Mouse (Mus musculus): ENCODE results near the gene Foxk1.

Gene Foxk1

DNA sequence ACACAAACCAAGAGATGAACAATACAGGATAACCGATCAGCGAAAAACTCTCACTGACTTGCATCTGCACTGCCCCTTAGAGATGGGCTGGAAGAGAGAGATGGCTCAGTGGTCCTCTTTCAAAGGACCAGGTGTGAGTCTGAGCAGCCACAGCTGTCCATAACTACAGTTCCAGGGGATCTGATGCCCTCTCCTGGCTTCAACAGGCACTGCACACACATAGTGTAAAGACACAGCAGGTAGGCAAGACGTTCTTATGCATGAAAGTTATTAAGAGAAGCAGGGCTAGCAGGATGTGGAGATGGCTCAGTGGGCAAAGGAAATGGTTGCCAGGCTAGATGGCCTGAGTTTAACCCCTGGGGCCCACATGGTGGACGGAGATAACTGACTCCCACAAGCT is 13.6 kb upstream of the Foxk1 start:
- no peak for DNase-seq (ENCODE audit: low spot score)

DNA sequence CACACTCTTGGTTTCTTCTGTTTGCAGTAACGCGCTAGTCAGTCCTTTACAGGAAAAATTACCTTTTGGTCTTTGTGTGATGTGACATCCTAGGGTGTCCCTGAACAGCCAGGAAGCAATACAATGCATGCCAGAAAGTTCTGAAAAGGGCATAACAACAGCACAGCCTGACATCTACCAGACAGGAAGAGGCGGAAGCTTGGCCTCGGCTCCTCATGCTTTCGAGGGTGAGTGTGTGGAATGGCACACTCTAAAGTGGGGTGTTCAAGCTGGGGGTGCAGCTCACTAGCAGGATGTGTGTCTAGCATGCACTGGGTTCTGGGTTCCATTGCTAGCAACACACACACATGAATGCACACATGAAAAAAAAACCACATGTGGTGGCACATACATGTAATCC is 9.6 kb upstream of the Foxk1 start:
- DNase-seq (ENCODE audit: low spot score) = no peak

DNA sequence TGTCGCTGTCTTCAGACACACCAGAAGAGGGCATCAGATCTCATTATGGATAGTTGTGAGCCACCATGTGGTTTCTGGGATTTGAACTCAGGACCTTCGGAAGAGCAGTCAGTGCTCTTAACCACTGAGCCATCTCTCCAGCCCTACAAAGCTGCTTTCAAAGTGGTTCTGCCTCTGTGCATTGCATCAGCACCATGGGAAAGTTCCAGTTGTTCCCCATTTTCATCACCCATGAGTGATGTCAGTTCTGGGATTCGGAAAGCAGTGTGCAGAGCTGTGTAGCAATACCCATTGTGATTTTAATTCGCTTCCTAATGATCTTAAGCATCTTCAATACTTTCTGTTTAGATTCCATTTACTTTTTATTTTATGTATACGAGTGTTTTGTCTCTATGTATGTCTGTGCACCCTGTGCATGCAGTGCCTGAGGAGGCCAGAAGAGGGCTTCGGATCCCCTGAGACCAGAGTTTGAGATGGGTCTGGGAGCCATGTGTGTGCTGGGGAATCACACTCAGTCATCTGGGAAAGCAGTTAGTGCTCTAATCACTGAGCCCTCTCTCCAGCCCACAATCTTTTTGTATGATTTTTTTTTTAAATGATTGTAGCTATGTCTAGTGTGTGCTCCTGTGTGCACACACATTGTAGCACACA is 6.6 kb upstream of the Foxk1 start:
- DNase-seq (ENCODE audit: low spot score) = no peak

DNA sequence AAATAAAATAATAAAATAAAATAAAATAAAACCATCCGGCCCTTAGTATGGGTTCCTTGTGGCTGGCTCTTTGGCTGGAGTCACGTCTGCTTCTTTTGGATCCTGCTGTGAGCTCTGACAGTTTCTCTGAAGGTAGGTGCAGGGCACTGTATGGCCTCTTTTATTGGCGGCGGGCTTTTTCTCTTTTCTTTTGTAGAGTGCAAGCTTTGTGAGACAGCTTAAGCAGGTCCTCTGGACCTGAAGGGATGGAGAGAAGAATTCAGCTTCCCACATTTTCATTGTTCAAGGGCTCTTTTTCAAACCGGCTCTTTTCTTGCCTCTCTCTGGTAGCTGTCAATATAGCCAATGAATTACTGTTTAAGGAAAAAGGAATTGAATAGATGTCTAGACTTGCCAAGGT is 5.4 kb upstream of the Foxk1 start:
- no peak for DNase-seq (ENCODE audit: low spot score)

DNA sequence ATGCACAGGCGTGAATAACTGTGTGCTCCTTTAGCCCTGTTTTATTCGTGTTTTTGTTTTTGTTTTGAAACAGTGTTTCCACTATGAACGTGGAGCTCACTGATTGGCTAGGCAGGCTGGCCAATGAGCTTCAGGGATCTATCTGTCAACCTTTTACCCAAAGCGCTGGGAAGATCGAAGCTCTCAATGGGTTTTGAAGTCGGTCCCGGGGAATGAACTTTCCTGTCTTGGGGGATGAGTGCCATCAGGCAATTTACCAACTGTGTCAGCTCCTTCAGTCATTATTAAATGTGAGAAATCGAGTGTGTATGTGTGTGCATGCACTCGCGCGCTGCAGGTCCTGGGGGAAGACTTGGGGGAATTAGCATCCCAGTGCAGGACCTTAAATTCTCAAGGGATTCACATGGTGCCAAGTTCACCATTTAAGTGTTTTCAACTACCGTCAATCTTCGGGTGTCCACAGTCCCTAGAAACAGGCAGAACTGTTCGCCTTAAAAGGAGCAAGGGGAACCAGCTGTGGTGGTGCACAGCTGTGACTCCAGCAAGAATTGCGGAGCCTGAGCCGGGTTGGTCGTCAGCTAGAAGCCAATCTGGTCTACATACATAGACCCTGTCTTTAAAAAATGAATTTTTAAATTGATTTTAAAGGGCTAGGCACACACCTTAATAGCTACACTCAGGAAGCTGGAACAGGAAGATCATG is 965 bp upstream of the Foxk1 start:
- no peak for DNase-seq (ENCODE audit: low spot score)

DNA sequence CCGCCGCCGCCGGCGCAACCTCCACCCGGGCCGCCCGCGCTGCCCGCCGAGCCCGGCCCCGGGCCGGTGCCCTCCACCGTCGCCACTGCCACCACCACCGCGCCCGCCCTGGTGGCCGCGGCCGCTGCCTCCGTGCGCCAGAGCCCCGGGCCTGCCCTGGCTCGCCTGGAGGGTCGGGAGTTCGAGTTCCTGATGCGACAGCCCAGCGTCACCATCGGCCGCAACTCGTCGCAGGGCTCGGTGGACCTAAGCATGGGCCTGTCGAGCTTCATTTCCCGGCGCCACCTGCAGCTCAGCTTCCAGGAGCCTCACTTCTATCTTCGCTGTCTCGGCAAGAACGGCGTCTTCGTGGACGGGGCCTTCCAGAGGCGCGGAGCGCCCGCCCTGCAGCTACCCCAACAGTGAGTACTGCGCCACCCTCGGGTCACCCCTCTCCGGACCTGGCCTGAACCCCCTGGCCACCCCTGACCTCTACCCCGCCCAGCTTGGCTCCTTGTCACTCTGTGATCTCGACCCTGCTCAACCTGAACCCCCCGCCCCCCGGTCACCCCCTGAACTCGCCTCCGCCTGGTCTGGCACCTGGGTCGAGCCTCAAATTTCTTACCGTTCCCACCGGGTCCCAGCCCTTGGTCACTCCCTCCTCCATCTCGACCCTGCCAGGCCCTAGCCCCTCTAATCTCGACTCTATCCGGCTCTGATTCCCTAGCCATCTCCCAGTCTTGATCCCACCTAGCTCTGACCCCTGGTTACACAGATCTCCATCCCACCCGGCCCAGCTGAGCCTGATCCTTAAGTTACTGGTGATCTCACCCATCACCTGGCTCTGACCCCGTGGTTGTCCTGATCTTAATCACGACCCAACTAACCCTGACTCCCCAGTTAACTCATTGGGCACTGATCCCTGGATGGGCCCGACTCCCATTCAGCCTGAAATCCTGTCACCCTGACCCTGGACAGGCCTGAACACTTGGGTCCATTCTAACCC is 636 bp downstream of the Foxk1 start:
- no peak for DNase-seq (ENCODE audit: low spot score)

DNA sequence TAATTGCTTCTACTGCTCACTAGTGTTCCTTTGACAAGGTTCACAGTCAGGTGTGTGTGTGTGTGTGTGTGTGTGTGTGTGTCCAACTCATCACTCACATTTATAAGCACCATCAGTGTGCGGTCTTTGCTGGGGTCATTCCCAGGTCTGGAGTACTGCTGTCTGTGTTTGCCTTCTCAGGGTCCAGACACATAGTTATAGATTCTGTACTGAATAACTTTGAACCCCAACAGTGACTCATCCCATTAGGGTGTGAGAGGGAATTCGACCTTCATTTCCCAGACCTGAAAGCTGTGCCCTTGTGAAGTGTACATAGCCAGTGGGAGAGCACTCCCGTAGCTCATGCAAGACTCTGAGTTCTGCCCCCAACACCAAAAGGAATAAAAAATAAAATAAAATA is 2.4 kb downstream of the Foxk1 start:
- no peak for DNase-seq (ENCODE audit: low spot score)

DNA sequence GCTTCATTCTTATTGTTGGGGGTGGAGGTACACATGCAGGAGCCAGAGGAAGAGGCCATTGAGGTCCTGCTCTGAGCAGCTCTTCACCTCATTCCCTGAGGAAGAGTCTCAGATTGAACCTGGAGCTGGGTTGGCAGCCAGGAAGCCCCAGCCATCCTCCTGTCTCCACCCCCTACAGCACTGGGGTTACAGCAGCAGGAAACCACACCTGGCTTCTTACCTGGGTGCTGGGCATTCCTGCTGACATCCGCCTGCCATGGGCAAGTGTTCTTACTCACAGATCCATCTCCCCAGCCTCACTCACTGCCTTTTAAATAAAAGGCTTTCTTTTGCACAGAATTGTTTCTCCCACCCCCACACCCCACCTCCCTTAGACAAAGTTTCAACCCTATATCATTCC is 3.0 kb downstream of the Foxk1 start:
- DNase-seq (ENCODE audit: low spot score) = no peak

DNA sequence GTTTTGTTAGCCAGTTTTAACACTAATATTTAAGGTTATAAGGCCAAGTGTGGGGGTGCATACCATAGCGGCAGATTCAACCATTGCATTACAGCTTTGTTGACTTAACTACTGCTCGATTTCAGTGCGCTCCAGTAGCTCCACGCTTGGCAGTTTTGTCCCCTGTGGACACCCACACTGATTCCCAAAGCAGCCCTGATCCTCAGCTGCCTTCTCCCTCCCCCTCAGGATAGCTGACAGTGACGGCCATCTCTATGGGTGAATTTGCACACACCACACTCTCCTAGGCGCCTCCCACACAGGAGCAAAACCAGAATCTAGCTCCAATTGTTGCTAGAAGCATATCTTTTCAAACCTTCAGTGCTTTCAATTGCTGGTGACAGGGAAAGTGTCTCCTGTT is 4.1 kb downstream of the Foxk1 start:
- no peak for DNase-seq (ENCODE audit: low spot score)

DNA sequence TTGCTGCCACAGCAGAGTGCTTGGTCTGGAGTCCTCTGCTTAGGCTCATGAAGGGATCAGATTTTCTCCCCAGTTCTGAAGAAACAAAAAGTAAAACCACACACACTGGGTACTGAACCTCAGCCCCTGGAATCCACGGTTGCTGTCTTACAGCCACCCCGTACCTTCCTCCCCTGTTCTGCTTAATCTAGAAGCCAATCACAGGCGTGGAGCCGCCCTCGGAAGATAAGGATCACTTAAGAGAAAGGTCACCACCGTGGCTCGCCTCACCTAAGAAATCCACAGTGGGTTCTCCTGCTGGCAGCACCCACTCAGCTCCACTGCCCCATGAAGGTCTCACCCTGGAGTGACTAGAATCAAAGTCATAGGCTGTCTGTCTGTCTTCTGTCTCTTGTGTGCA is 5.1 kb downstream of the Foxk1 start:
- DNase-seq (ENCODE audit: low spot score) = no peak

DNA sequence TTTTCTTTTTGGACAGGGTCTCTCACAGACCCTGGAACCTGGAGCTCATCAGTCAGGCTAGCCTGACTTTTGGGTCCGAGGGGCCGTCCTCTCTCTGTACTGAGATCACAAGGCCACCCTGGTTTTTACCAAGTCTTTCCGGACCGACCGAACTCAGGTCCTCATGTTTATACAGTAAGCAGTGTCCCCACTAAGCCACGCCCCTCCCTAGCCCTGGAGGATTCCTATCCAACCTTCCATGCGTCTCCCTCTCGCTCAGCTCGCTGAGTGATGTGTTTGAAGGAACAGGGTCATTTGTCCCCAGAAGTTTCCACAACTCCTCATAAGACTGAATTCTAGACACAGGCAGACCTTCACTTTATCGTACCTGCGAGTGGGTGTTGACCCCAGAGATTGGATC is 5.6 kb downstream of the Foxk1 start:
- no peak for DNase-seq (ENCODE audit: low spot score)

DNA sequence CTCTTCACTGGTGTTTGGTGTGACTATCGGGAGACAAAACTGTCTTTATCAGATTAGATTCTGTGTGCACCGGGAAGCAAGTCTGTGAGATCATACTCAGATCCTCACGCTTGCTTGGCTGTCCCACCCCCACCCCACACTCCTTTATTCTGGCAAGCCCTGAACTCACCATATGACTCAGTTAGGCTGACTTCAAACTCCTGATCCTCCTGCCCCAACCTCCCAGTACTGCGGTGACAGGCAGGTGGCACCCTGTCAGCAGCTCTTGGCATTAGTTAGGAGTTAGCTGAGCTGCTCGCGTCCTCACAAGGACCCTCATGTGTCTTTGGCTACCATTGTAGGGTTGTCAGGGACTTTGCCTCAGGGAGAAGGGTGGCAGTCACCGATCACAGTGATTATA is 6.1 kb downstream of the Foxk1 start:
- no peak for DNase-seq (ENCODE audit: low spot score)

DNA sequence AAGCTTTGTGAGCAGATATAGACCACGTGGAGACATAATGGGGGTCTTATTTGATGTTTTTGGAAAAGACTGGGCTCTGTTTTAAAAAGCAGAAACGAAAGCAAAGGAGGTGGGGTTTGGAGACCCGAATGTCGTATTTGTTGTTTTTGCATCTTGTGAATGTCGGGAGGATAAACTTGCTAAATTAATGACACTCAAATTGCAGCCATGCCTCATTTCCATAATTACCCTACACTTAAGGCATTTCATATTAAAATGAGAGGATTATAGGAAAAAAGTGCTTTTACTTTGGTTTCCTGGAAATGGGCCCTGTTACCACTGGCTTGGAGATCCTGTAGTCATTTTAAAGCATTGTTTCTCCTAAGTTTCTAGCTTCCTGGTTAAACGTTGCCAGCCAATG is 7.9 kb downstream of the Foxk1 start:
- DNase-seq (ENCODE audit: low spot score) = no peak

DNA sequence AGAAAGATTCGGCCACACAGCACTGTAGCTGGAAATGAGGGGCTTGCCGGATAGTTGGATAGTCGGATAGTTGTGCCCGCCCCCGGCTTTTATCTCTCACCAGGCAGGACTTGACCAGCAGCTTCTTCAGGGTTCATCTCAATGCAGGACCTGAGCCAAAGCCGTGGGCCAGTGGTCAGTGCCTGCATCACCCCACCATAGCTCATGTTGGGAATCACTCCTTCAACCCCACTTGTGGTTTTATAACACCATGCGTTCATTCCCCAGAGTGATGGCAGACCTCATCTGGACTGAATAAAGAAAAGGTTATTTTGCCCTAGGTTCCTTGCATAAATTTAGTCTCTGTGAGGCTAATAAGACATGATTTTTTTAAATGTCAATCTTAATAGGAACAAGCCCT is 9.1 kb downstream of the Foxk1 start:
- no peak for DNase-seq (ENCODE audit: low spot score)

DNA sequence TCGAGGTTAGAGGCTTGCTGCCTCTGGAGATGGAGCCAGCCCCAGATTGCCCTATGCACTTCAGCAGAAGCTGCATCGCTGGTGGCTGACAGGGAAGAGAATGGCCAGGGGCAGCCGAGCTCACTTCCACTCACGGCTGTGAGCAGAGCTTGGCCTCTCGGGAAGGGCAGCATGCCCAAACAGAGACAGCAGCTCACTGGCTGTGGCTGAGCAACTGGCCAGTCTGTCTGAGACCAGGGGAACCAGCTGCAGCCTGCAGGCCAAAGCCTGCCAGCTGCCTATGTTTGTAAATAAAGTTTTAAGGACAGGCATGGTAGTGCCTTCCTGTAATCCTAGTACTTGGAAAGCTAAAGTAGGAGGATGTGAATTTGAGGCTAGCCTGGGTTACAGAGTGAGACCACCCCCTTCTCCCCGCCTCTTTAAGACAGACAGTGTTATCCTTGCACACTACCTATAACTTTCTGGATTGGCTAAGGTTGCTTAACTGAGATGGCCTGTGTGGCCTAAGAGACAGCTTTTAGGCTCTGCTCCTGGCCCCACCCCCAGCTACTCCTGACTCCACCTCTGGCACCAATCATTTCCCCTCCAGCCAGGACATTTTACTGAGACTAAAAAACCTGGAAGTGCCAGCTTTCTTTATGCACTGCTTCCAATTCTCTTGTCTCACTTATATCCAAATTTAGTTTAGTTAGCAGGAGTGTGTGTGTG is 11.5 kb downstream of the Foxk1 start:
- no peak for DNase-seq (ENCODE audit: low spot score)

DNA sequence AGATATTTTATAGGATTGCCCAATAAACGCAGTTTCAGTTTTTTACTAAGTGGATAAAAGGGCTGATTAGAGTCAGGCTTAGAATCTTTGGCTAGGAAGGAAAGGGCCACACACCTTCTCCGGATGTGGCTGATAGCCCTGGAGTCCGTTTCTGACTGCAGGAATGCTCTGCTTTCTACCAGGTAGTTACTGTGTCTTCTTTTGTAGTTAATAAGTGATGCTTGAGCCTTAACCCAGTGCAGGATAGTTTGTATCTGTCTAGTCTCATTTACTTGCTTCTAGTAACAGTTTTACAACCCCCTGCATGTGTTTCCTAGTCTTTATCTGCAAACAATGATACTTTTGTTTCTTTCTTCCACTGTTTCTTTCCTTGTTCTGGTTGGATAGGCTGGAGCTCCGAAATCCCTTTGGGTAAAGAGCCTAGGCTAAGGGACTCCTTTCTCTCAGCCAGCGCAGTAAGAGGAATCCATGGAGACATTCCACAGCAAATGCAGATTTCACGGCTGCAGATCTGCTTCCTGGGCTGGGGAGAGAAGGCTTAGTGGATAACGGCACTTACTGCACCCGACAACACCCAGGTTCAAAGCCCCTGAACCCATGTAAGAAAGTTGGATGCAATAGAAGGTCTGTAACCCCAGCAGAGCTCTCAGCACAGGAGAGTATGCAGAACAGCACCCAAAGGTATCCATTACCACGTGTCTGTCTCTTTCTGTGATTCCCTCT is 12.6 kb downstream of the Foxk1 start:
- no peak for DNase-seq (ENCODE audit: low spot score)

DNA sequence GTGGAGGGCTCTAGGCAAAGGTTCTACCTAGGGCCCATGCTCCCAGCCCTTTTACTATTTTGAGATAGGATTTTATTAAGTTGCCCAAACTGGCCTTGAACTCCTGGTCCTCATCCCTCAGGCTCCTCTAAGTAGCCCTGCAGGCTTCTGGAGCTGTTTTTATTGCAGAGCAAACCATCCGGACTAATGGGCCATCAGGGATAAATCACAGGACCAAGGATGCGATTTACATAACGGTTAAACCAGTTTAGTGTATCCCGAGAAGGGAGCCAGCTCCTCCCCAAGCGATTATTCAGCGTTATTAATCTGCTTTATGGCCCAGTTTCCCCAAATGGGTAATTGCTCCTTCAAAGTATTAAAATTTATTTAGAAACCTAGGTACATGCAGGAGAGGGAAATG is 14.1 kb downstream of the Foxk1 start:
- no peak for DNase-seq (ENCODE audit: low spot score)

DNA sequence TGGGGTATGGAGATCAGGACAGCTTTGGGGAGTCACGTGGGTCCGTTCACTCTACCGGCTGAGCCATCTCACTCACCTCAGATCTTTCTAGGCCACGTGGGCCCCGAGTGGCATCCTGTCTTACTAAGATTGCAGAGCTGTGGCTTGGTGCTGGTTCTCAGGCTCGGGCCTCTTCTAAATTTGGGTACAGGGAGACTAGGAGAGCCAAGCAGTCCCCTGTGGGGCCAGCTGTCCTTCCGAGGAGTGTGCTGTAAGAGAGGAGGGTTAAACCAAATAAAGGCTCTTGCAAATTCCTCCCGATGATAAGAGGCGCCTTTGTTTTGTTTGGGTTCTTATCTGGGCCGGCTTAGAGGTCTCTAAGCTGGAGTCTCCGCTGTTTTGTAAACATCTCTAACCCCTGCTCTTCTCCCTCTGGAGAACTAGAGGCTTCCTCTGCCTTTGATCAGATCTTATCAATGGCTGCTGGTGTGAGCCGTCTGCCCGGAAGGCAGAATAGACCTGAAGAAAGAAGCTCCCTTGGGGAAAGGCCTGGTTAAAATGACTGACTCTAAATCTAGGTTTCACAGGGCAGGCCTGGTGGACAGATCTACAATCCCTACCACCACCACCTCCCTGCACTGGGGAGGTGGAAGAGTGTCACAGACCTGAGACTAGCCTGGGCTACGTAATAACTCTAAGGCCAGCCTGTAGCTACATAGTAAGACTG is 14.9 kb downstream of the Foxk1 start:
- no peak for DNase-seq (ENCODE audit: low spot score)

DNA sequence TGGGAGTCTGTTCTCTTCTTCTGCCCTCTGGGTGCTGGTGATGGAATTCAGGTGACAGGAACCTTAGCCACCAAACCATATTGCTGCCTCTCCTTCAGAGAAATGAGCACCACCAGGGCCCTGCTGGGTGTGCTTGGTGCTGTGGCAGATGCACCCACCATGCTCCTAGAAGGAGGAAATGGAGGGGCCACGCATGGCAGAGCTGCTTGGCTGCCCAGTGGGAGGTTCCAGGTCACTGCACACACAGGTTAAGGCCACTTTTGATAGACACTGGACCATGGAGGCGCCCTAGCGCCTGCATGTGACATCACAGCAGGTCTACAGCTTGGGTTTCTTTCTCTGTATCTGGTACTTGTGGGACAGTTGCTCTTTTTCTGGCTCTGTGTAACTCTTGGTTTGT is 15.8 kb downstream of the Foxk1 start:
- DNase-seq (ENCODE audit: low spot score) = no peak

DNA sequence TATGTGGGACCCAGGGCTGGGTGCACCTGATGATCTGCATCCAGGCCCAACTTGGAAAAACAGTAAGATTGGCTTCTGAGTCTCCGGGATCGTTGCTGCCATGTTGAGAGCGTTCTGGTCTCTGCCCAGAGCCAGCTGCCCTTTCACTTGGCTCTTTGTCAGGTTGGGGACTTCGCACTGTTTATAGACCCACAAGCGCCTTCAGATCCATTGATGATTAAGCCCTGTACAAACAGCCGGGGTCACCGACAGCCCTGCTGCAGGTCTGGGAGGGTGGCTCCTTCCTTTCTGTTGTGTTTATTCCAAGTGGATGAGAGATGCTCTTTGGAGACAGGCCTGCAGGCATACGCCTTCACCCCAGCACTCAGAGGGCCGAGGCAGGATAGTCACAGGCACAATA is 16.6 kb downstream of the Foxk1 start:
- DNase-seq (ENCODE audit: low spot score) = no peak

DNA sequence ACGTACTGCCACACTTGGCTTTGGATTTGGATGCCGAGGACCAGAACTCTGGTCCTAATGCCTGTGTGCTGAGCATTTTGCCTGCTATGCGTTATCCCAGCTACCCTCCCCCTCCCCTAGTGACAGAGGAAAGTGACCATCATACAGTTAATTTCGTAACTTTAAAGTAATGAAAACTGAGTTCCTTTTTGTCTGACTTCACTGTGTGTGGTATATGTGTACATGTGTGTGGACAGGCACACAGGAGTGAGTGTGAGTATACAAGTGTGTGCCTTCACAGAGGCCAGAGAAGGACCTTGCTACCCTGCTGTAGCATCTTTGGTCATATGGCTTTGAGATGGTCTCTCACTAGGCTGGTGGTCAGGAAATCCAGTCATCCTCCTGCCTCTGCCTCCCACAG is 17.1 kb downstream of the Foxk1 start:
- DNase-seq (ENCODE audit: low spot score) = no peak

All from layer of hippocampus, adult 11-12 months (tissue).